ENCODE assay signal across 25 mouse cellular contexts in genomic region chr11:100541577-100541976, GRCm38 (mm10). TPM values are rescaled to one million over a fixed set of nuclear protein-coding genes. Genes with fewer than 3 reads are reported as not detected.
DNase-seq lines count a peak whose midpoint lies in the region; ATAC-seq and TF ChIP-seq lines count a peak whose summit lies in the region.
"Had no signal": no experiment of that assay in that cellular context is flagged by ENCODE, and none has a peak within 500 bp of the region (broad histone marks: within the 10 kb centered on the region; RNA-seq: fewer than 3 reads in every experiment).

No protein-coding gene starts in this region.

- no peaks in the 10 kb centered on the region for H3K27me3 ChIP-seq in heart, embryonic 10.5 days (ENCODE audit: insufficient read depth, poor library complexity, severe bottlenecking)
- H3K27me3 ChIP-seq in midbrain, embryonic 11.5 days (ENCODE audit: control insufficient read depth, insufficient read depth, low read length): no peaks in the 10 kb centered on the region
- H3K27me3 ChIP-seq in midbrain, embryonic 14.5 days (ENCODE audit: control insufficient read depth, insufficient read depth, low read length): no peaks in the 10 kb centered on the region
- no peaks in the 10 kb centered on the region for H3K27me3 ChIP-seq in MEL (ENCODE audit: control insufficient read depth in 1 of 2, insufficient read depth in 2 of 2, low read length in 2 of 2)
- H3K27me3 ChIP-seq: embryonic facial prominence, embryonic 13.5 days; embryonic facial prominence, embryonic 15.5 days had no signal

- 67% methylated on average over 2 of the region's 2 CpGs for WGBS in heart, embryonic 10.5 days
- WGBS in midbrain, embryonic 11.5 days: 86% methylated on average over 2 of the region's 2 CpGs
- WGBS in midbrain, embryonic 14.5 days: 87% methylated on average over 2 of the region's 2 CpGs

- peak; percentile 32 for DNase-seq in adrenal gland, adult 2 months
- DNase-seq in adrenal gland, adult 18-20 months (ENCODE audit: low spot score in 2 of 2): no peak
- no peak for DNase-seq in heart, embryonic 10.5 days (ENCODE audit: low spot score)
- DNase-seq in heart, adult 9 months (ENCODE audit: low spot score in 2 of 2): no peak
- peak; percentile 37 for DNase-seq in midbrain, embryonic 11.5 days (ENCODE audit: low spot score, missing footprints)
- no peak for DNase-seq in midbrain, embryonic 14.5 days
- no peak for DNase-seq in MEL (ENCODE audit: low read depth, low spot score)
- DNase-seq: adrenal gland, postnatal 25 days; B cell, adult 2 months; cerebellum, adult 11 months; cerebellum, adult 18-20 months; cerebellum, adult 8-10 months; cerebellum, adult 9-11 months; cerebellum, postnatal 14 days; cerebellum, postnatal 36 days; embryo, embryonic 11 days had no signal

- no peak overlapping the region for H3K9ac ChIP-seq in midbrain, embryonic 11.5 days (ENCODE audit: low read length)
- no peak overlapping the region for H3K9ac ChIP-seq in midbrain, embryonic 14.5 days (replicated peaks; ENCODE audit: low read length)
- H3K9ac ChIP-seq in MEL (ENCODE audit: control insufficient read depth, low read depth, low read length, poor library complexity, severe bottlenecking): no peak overlapping the region
- H3K9ac ChIP-seq: embryonic facial prominence, embryonic 13.5 days; embryonic facial prominence, embryonic 15.5 days; forebrain, embryonic 12.5 days had no signal

- TF ChIP-seq POLR2A in MEL (IDR thresholded peaks at IDR 0.05; ENCODE audit: control insufficient read depth in 1 of 2, insufficient read depth in 1 of 2, low read depth in 1 of 2, low read length in 2 of 2, poor library complexity in 1 of 2): no peak

- H3K4me3 ChIP-seq in heart, embryonic 10.5 days: no peak overlapping the region
- no peak overlapping the region for H3K4me3 ChIP-seq in midbrain, embryonic 11.5 days (ENCODE audit: low read depth, low read length)
- H3K4me3 ChIP-seq in midbrain, embryonic 14.5 days (replicated peaks; ENCODE audit: low read depth, low read length): no peak overlapping the region
- no peak overlapping the region for H3K4me3 ChIP-seq in MEL (ENCODE audit: control insufficient read depth in 1 of 2, insufficient read depth in 1 of 2, low read depth in 2 of 2, low read length in 2 of 2)
- H3K4me3 ChIP-seq: embryonic facial prominence, embryonic 13.5 days; embryonic facial prominence, embryonic 15.5 days; erythroblast, embryonic 14.5 days; forebrain, embryonic 10.5 days; forebrain, embryonic 12.5 days had no signal

- H3K9me3 ChIP-seq in heart, embryonic 10.5 days: no peaks in the 10 kb centered on the region
- H3K9me3 ChIP-seq in midbrain, embryonic 11.5 days (ENCODE audit: control insufficient read depth, low read length): no peaks in the 10 kb centered on the region
- H3K9me3 ChIP-seq in midbrain, embryonic 14.5 days (ENCODE audit: control insufficient read depth, low read length): no peaks in the 10 kb centered on the region
- no peaks in the 10 kb centered on the region for H3K9me3 ChIP-seq in MEL (replicated peaks; ENCODE audit: insufficient read depth, low read length)
- H3K9me3 ChIP-seq: embryonic facial prominence, embryonic 13.5 days; embryonic facial prominence, embryonic 15.5 days; forebrain, embryonic 10.5 days; forebrain, embryonic 12.5 days; G1E had no signal

- ATAC-seq in midbrain, embryonic 11.5 days (ENCODE audit: low FRiP score): no peak
- ATAC-seq in midbrain, embryonic 14.5 days (ENCODE audit: low FRiP score, low TSS enrichment): no peak
- ATAC-seq: CD4-positive, CD25-positive, alpha-beta regulatory T cell, adult 4 months; forebrain, embryonic 14.5 days; forebrain, embryonic 16.5 days had no signal

- no peak for TF ChIP-seq RAD21 in MEL (IDR thresholded peaks at IDR 0.05; ENCODE audit: low read depth, low read length)

- peaks cover 1% of the 10 kb centered on the region; the same call in 1 of the 2 replicates for H3K79me2 ChIP-seq in MEL (ENCODE audit: control insufficient read depth, insufficient read depth, low read length, poor library complexity)

- no peak for TF ChIP-seq CTCF in MEL (IDR thresholded peaks at IDR 0.05 in 2 of 3, conservative IDR thresholded peaks at IDR 0.05 in 1 of 3; ENCODE audit: control insufficient read depth in 1 of 3, insufficient read depth in 1 of 3, low read depth in 2 of 3, low read length in 3 of 3, poor library complexity in 1 of 3, severe bottlenecking in 1 of 3)

- TF ChIP-seq EP300 in MEL (IDR thresholded peaks at IDR 0.05; ENCODE audit: low read depth in 1 of 2, low read length in 2 of 2): no peak

- peak overlapping the region; percentile 3; the same call in 1 of the 2 replicates for H3K27ac ChIP-seq in heart, embryonic 10.5 days
- no peak overlapping the region for H3K27ac ChIP-seq in midbrain, embryonic 11.5 days (ENCODE audit: low read depth, low read length)
- H3K27ac ChIP-seq in midbrain, embryonic 14.5 days (replicated peaks; ENCODE audit: low read depth, low read length): no peak overlapping the region
- no peak overlapping the region for H3K27ac ChIP-seq in MEL (ENCODE audit: control insufficient read depth, low read depth, low read length)
- H3K27ac ChIP-seq: embryonic facial prominence, embryonic 13.5 days; embryonic facial prominence, embryonic 15.5 days; forebrain, embryonic 10.5 days; forebrain, embryonic 12.5 days had no signal

- H3K4me2 ChIP-seq in midbrain, embryonic 11.5 days: no peak overlapping the region
- no peak overlapping the region for H3K4me2 ChIP-seq in midbrain, embryonic 14.5 days (ENCODE audit: low read length)
- H3K4me2 ChIP-seq: embryonic facial prominence, embryonic 13.5 days; embryonic facial prominence, embryonic 15.5 days; forebrain, embryonic 12.5 days had no signal

- H3K4me1 ChIP-seq in heart, embryonic 10.5 days: peaks cover 30% of the 10 kb centered on the region
- H3K4me1 ChIP-seq in midbrain, embryonic 11.5 days (ENCODE audit: control insufficient read depth, insufficient read depth, low read length): peaks cover 6% of the 10 kb centered on the region
- peaks cover 6% of the 10 kb centered on the region for H3K4me1 ChIP-seq in midbrain, embryonic 14.5 days (ENCODE audit: control insufficient read depth, insufficient read depth, low read length)
- peaks cover 0 to 14% of the 10 kb centered on the region in 2 experiments; a peak in 2 of 4 replicates for H3K4me1 ChIP-seq in MEL (ENCODE audit: control insufficient read depth in 1 of 2, insufficient read depth in 2 of 2, low read length in 2 of 2)

- no peaks in the 10 kb centered on the region for H3K36me3 ChIP-seq in heart, embryonic 10.5 days
- H3K36me3 ChIP-seq in midbrain, embryonic 11.5 days (ENCODE audit: control insufficient read depth, insufficient read depth, low read length): no peaks in the 10 kb centered on the region
- H3K36me3 ChIP-seq in midbrain, embryonic 14.5 days (ENCODE audit: control insufficient read depth, insufficient read depth, low read length): no peaks in the 10 kb centered on the region
- peaks cover 0 to 6% of the 10 kb centered on the region in 2 experiments; a peak in 2 of 4 replicates for H3K36me3 ChIP-seq in MEL (ENCODE audit: control insufficient read depth in 1 of 2, insufficient read depth in 2 of 2, low read length in 2 of 2)
- H3K36me3 ChIP-seq: embryonic facial prominence, embryonic 13.5 days; embryonic facial prominence, embryonic 15.5 days; forebrain, embryonic 10.5 days; forebrain, embryonic 12.5 days; G1E had no signal

TF ChIP-seq in MEL, 35 proteins besides CTCF, POLR2A, EP300 and RAD21:
- peak; percentile 85; the same call in 1 of the 2 replicates for TF ChIP-seq JUND (IDR thresholded peaks at IDR 0.05; ENCODE audit: low read depth, low read length)
- TF ChIP-seq GABPA (IDR thresholded peaks at IDR 0.05; ENCODE audit: low read depth, low read length): no peak
- no peak for TF ChIP-seq ETS1 (IDR thresholded peaks at IDR 0.05; ENCODE audit: low read depth, low read length)

RNA-seq across cellular contexts. Expression of gene Ttc25, which starts 3.8 kb away (rescaled TPM):
- total RNA-seq in adrenal gland, adult 2 months (2021): 10 to 100 TPM in 1 of 2 experiments, 1 to 10 TPM in 1; 3.5 to 11.4 TPM
- 1.3 and 1.6 TPM in 2 replicates for polyA plus RNA-seq in adrenal gland, adult 2 months (2012; rRNA removed)
- 10 to 100 TPM in 1 of 2 experiments, 1 to 10 TPM in 1; 8.8 to 18.8 TPM for total RNA-seq in adrenal gland, adult 18-20 months (2021)
- polyA plus RNA-seq in heart, embryonic 10.5 days (2016; fragmentation: Nextera tagmentation; extraction: Ambion mirVana): 0.59 and 0.75 TPM in 2 replicates
- polyA plus RNA-seq in midbrain, embryonic 11.5 days (2014; fragmentation: Nextera tagmentation; extraction: Ambion mirVana): 1.4 and 1.8 TPM in 2 replicates
- 1.9 and 2.5 TPM in 2 replicates for polyA plus RNA-seq in midbrain, embryonic 14.5 days (2014; fragmentation: Nextera tagmentation; extraction: Ambion mirVana)
- total RNA-seq in MEL (2012; rRNA removed): 0.23 and 0.46 TPM in 2 replicates
- under 1 TPM in 1 of 2 experiments, not detected in 1; 0.92 TPM for polyA plus RNA-seq in MEL (2012; ENCODE audit: insufficient read depth in 1 of 2, insufficient read length in 2 of 2, low read depth in 1 of 2, low replicate concordance in 2 of 2, missing spikeins in 1 of 2)
- polyA plus RNA-seq: erythroblast, embryonic 14.5 days had no signal

RNA-seq across cellular contexts. Expression of gene Acly, which starts 13.8 kb away (rescaled TPM):
- 1,000 to 10,000 TPM; 1,249 to 2,157 TPM for total RNA-seq in adrenal gland, adult 2 months (2021)
- 567 and 624 TPM in 2 replicates for polyA plus RNA-seq in adrenal gland, adult 2 months (2012; rRNA removed)
- total RNA-seq in adrenal gland, adult 18-20 months (2021): 1,000 to 10,000 TPM; 1,875 to 2,782 TPM
- 127 and 139 TPM in 2 replicates for polyA plus RNA-seq in heart, embryonic 10.5 days (2016; fragmentation: Nextera tagmentation; extraction: Ambion mirVana)
- 298 and 314 TPM in 2 replicates for polyA plus RNA-seq in midbrain, embryonic 11.5 days (2014; fragmentation: Nextera tagmentation; extraction: Ambion mirVana)
- polyA plus RNA-seq in midbrain, embryonic 14.5 days (2014; fragmentation: Nextera tagmentation; extraction: Ambion mirVana): 161 and 219 TPM in 2 replicates
- total RNA-seq in MEL (2012; rRNA removed): 220 and 234 TPM in 2 replicates
- 100 to 1,000 TPM in 1 of 2 experiments, not detected in 1; 167 TPM for polyA plus RNA-seq in MEL (2012; ENCODE audit: insufficient read depth in 1 of 2, insufficient read length in 2 of 2, low read depth in 1 of 2, low replicate concordance in 2 of 2, missing spikeins in 1 of 2)

RNA-seq across cellular contexts. Expression of gene Cnp, which starts 33.1 kb away (rescaled TPM):
- total RNA-seq in adrenal gland, adult 2 months (2021): 10 to 100 TPM; 38.3 to 55.4 TPM
- 29.4 and 36.5 TPM in 2 replicates for polyA plus RNA-seq in adrenal gland, adult 2 months (2012; rRNA removed)
- 10 to 100 TPM; 33.2 to 40.6 TPM for total RNA-seq in adrenal gland, adult 18-20 months (2021)
- polyA plus RNA-seq in heart, embryonic 10.5 days (2016; fragmentation: Nextera tagmentation; extraction: Ambion mirVana): 16.3 and 20.0 TPM in 2 replicates
- polyA plus RNA-seq in midbrain, embryonic 11.5 days (2014; fragmentation: Nextera tagmentation; extraction: Ambion mirVana): 15.7 and 16.9 TPM in 2 replicates
- 24.8 and 28.7 TPM in 2 replicates for polyA plus RNA-seq in midbrain, embryonic 14.5 days (2014; fragmentation: Nextera tagmentation; extraction: Ambion mirVana)
- 19.0 and 20.1 TPM in 2 replicates for total RNA-seq in MEL (2012; rRNA removed)
- 10 to 100 TPM in 1 of 2 experiments, not detected in 1; 20.8 TPM for polyA plus RNA-seq in MEL (2012; ENCODE audit: insufficient read depth in 1 of 2, insufficient read length in 2 of 2, low read depth in 1 of 2, low replicate concordance in 2 of 2, missing spikeins in 1 of 2)

Comparison
In these comparisons a context has a peak if more than half of its experiments do, and no peak if none do; other contexts are left out.
1. DNase-seq: peak in adrenal gland, adult 2 months (single experiment) and midbrain, embryonic 11.5 days (single experiment); none in adrenal gland, adult 18-20 months (0 of 2), heart, embryonic 10.5 days (single experiment), heart, adult 9 months (0 of 2), midbrain, embryonic 14.5 days (single experiment) and MEL (single experiment).